Mouse (Mus musculus) lung, embryonic 16.5 days (tissue): ENCODE measurements around the gene Fads6. TPM values are rescaled to one million over a fixed set of nuclear protein-coding genes. Genes with fewer than 3 reads are reported as not detected.

Experiments
- ATAC-seq: fragments of 200-750 bp; cut with Nextera tagmentation; 2 replicates; pipeline ENCODE4 v1.8.0; 2017; ENCODE audit warnings: low read depth, mild to moderate bottlenecking, moderate library complexity
- H3K27ac ChIP-seq: fragments of 300-500 bp; sonication (generic); 2 replicates; pipeline ENCODE4 v1.5.1; 2014; ENCODE audit warnings: mild to moderate bottlenecking, control low read depth, low read length
- H3K27me3 ChIP-seq: fragments of 300-500 bp; sonication (generic); 2 replicates; pipeline ENCODE4 v1.6.1; 2014; ENCODE audit warnings: low read depth, low read length, mixed read lengths; ENCODE audit not compliant: control insufficient read depth, insufficient read depth
- H3K36me3 ChIP-seq: fragments of 300-500 bp; sonication (generic); 2 replicates; pipeline ENCODE4 v1.6.1; 2014; ENCODE audit warnings: low read length; ENCODE audit not compliant: control insufficient read depth, insufficient read depth
- H3K4me1 ChIP-seq: fragments of 300-500 bp; sonication (generic); replicated peaks from 2 replicates; pipeline ENCODE4 v1.6.1; 2014; ENCODE audit warnings: low read length, mixed read lengths; ENCODE audit not compliant: control insufficient read depth, insufficient read depth
- H3K4me2 ChIP-seq: fragments of 300-500 bp; sonication (generic); 2 replicates; pipeline ENCODE4 v1.6.1; 2014; ENCODE audit warnings: low read depth, low read length, control low read depth
- H3K4me3 ChIP-seq: fragments of 300-500 bp; sonication (generic); 2 replicates; pipeline ENCODE4 v1.5.1; 2014; ENCODE audit warnings: mild to moderate bottlenecking, low read length, control low read depth
- H3K9ac ChIP-seq: fragments of 300-500 bp; sonication (generic); 2 replicates; pipeline ENCODE4 v1.6.1; 2014; ENCODE audit warnings: low read length, control low read depth
- H3K9me3 ChIP-seq: fragments of 300-500 bp; sonication (generic); 2 replicates; pipeline ENCODE4 v1.6.1; 2016; ENCODE audit warnings: low read length; ENCODE audit not compliant: control insufficient read depth
- WGBS: fragments of 180-500 bp; shearing (Covaris S2); extraction: QIAGEN DNeasy Blood & Tissue Kit; methylation state at CpG from one replicate; pipeline ENCODE4 v1.1.7; 2014; 5-methylcytosine and 5-hydroxymethylcytosine counted together
- polyA plus RNA-seq: library from polyadenylated mRNA; unstranded; fragments of >200 nt; fragmentation: Nextera tagmentation; extraction: Ambion mirVana; gene quantifications from 2 replicates; pipeline ENCODE4 v1.2.1, GENCODE M21; 2015

Gene Fads6
- polyA plus RNA-seq, 1 experiment from 2014 or later = 0.30 TPM

DNA sequence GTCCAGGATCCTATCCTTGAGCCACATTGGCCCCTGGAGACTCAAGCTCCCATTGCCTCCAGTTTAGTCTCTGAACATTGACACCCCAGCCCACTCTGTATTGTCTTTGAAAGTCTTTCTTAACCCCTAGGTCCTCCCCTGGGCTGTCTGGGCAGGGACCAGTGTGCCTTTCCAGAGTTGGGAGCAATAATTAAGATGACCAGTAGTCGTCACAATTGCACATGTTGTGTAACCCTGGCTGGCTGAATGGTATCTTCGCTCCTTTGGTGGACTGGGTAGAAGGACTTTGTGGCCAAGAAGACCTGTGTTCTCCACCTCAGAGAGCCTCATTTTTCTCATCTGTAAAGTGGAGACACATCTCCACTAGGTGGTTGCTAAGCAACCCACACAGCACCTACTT, 16.8 kb upstream of the Fads6 start:
- Histone ChIP-seq H3K4me1 (no peaks in the 10 kb centered on the region), H3K9me3 (no peaks in the 10 kb centered on the region), H3K27me3 (peaks cover 62% of the 10 kb centered on the region), H3K27ac (no peak overlapping the region), H3K4me2 (no peak overlapping the region), H3K9ac (no peak overlapping the region), H3K4me3 (no peak overlapping the region), H3K36me3 (no peaks in the 10 kb centered on the region)
- WGBS = 41% methylated on average over 2 of the region's 2 CpGs
- no peak for ATAC-seq

DNA sequence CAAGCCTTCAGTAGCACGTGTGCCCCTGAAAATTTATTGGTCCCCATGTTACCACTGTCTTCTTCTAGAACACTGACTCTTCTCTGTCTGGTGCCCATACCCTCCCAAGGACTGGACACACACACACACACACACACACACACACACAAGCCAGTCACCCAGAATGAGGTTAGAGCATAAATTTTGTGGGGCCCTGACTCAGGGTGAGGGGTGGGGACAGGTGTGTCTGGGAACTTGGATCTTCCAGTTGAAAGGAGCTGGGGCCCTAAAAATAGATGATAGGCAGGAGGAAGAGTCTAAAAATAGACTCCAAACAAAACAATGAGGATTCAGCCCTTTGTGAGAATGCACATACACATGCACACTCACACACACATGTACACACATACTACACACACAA, 11.3 kb upstream of the Fads6 start:
- no peak overlapping the region for H3K9ac ChIP-seq
- 75% methylated on average over 1 of the region's 1 CpGs for WGBS
- no peaks in the 10 kb centered on the region for H3K4me1 ChIP-seq
- H3K27ac ChIP-seq = no peak overlapping the region
- no peak overlapping the region for H3K4me2 ChIP-seq
- no peaks in the 10 kb centered on the region for H3K36me3 ChIP-seq
- H3K4me3 ChIP-seq = no peak overlapping the region
- no peaks in the 10 kb centered on the region for H3K9me3 ChIP-seq
- H3K27me3 ChIP-seq = peaks cover 11% of the 10 kb centered on the region
- ATAC-seq = no peak

DNA sequence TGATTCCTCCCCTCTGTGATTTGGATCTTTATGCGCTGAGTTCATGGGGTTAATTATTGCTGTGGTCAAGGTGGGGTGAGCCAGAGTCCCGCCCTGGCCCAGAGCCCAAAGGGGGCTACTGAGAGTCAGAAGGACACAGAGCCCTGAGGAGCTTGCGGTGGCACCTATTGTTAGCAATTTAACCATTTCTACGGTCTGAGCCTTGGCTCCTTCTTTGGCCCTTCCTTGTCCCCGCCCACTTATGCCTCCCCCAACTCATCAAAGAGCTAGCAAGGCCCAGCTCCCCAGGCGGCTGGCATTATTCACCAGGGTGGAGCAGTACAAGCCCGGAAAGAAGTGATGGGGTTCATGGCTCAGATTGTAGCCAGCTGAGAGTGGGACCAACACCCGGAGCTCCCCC, 9.4 kb upstream of the Fads6 start, which contains the start of gene Otop2:
Otop2 (plus strand) TSS at position 301 of the 400 bp plus-strand sequence.
- ATAC-seq = no peak

DNA sequence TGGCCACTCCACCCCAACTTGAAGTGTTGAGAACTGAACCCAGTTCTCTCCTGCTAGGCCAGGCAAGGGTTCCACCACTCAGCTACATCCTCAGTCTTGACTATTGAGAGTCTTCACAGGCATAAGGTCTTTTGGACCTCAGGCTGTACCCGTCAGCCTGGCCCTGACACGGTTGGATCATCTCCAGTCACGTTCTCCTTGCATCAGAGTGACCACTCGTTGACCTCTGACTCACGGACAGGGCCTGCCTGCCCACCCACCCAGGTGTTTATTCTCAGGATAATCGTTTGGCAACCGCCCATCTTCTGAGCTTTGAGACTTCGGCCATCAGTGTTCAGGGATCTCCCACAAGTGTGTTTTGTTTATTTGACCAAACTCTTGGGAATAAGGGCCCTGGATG, 5.7 kb upstream of the Fads6 start:
- WGBS = 17% methylated on average over 8 of the region's 8 CpGs
- ATAC-seq = peak; percentile 34; the same call in 1 of the 2 replicates
- Histone ChIP-seq H3K9me3 (no peaks in the 10 kb centered on the region), H3K27ac (no peak overlapping the region), H3K36me3 (no peaks in the 10 kb centered on the region), H3K4me1 (no peaks in the 10 kb centered on the region), H3K9ac (no peak overlapping the region), H3K27me3 (peaks cover 10% of the 10 kb centered on the region), H3K4me2 (no peak overlapping the region), H3K4me3 (no peak overlapping the region)

More for the DNA sequence above, 9.4 kb upstream of the Fads6 start, which contains the start of gene Otop2:
- H3K9ac ChIP-seq = no peak within 1 kb of the TSS
- no peak within 1 kb of the TSS for H3K4me3 ChIP-seq
- H3K4me2 ChIP-seq = no peak within 1 kb of the TSS
- WGBS = 30% methylated on average over 8 of the region's 8 CpGs
- H3K4me1 ChIP-seq = no peaks in the 10 kb centered on the region
- H3K9me3 ChIP-seq = no peaks in the 10 kb centered on the region
- H3K27me3 ChIP-seq = no peaks in the 10 kb centered on the region; the same call in 1 of the 2 replicates
- no peak within 1 kb of the TSS for H3K27ac ChIP-seq
- no peaks in the 10 kb centered on the region for H3K36me3 ChIP-seq

DNA sequence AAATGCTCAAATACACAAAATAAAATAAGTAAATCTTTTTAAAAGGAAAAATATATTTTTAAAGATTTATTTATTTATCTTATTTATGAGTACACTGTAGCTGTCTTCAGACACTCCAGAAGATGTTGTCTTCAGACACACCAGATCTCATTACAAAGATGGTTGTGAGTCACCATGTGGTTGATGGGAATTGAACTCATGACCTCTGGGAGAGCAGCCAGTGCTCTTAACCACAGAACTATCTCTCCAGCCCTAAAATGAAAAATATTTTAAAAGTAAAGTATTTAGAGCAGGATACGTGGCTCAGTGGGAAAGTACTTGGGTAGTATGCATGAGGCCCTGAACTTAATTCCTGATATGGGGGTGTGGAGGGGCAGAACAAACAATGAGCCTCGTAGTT, 3.9 kb upstream of the Fads6 start:
- no peaks in the 10 kb centered on the region for H3K9me3 ChIP-seq
- ATAC-seq = no peak
- H3K27ac ChIP-seq = no peak overlapping the region
- peaks cover 3% of the 10 kb centered on the region; the same call in 1 of the 2 replicates for H3K4me1 ChIP-seq
- H3K4me3 ChIP-seq = no peak overlapping the region
- H3K36me3 ChIP-seq = no peaks in the 10 kb centered on the region
- H3K4me2 ChIP-seq = no peak overlapping the region
- H3K27me3 ChIP-seq = peaks cover 27% of the 10 kb centered on the region
- WGBS = 72% methylated on average over 2 of the region's 2 CpGs
- H3K9ac ChIP-seq = no peak overlapping the region

DNA sequence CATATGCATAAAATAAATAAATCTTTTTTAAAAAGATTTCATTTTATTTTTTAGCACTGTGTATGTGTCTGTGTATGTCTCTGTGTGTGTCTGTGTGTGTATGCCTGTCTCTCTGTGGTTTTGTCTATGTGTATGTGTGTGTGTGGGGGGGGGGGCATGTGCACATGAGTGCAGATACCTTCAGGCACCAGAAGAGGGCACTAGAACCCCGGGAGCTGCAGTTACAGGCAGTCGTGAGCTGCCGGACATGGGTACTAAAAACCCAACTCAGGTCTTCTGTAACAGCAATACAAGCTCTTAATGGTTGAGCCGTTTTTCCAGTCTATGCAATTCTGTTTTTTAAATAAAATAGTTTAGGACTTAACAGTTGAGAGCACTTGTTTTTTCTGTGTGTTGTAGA, 3.3 kb upstream of the Fads6 start:
- peaks cover 3% of the 10 kb centered on the region; the same call in 1 of the 2 replicates for H3K4me1 ChIP-seq
- no peak for ATAC-seq
- no peaks in the 10 kb centered on the region for H3K36me3 ChIP-seq
- peaks cover 28% of the 10 kb centered on the region for H3K27me3 ChIP-seq
- no peak overlapping the region for H3K4me3 ChIP-seq
- H3K9me3 ChIP-seq = no peaks in the 10 kb centered on the region
- WGBS = 84% methylated on average over 4 of the region's 4 CpGs
- no peak overlapping the region for H3K9ac ChIP-seq
- H3K4me2 ChIP-seq = no peak overlapping the region
- H3K27ac ChIP-seq = no peak overlapping the region

DNA sequence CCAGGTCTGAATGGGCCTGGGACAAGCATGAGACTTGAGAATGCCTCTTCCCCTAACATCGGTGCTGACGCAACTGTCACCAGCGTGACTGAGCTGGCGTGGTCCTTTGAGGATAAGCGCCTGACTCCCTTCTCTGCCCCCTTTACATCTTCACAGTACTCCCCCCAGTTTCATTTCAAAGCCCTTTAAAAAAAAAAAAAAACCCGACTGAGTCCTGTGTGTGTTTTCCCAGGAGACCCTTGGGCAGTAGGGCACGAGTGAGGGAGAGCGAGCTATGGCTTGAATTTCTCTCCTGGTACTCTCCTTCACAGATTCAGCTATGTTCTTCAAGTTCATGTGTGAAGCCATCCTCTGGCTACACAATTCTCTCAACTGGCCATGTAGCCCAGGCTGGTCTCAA, 697 bp upstream of the Fads6 start:
- Histone ChIP-seq H3K4me1 (peaks cover 3% of the 10 kb centered on the region; the same call in 1 of the 2 replicates), H3K9me3 (no peaks in the 10 kb centered on the region), H3K9ac (no peak overlapping the region), H3K4me2 (no peak overlapping the region), H3K27ac (no peak overlapping the region), H3K4me3 (no peak overlapping the region; the same call in 1 of the 2 replicates), H3K27me3 (peaks cover 28% of the 10 kb centered on the region), H3K36me3 (no peaks in the 10 kb centered on the region)
- WGBS = 67% methylated on average over 8 of the region's 8 CpGs
- no peak for ATAC-seq

DNA sequence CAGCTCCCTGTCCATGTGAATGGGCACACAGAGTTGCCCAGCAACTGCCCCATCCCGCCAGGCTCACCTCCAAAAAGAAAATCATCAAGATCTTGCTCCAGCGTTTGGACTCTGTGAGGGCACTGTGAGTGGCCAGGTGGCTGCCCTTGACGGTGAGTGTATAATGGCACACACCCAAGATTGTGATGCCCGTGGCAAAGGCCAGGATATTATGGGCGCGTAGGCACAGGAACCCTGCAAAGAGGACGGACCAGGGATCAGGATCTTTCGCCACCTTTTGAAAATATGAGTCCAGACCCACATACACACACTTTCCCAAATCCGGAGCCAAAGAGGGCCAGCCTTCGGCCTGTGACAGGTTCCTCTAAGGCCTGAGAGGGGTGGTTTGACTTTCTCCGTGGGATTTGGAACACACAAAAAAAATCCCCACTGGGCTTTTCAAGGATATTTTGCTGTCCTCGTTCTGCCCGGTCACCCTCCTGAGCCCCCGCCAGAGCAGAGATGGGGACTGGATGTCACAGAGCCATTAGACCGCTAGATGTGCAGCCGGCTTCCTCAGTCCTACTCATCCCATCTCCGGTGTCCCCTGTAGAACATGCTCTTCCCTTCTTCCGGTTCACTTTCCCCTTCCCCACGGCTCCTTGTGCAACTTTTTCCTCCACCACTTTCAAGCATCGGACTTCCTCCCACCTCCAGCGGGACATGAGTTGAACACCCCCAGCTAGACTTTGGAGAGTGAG, 822 bp downstream of the Fads6 start:
- Histone ChIP-seq H3K4me1 (peaks cover 10% of the 10 kb centered on the region), H3K4me3 (peak overlapping the region; percentile 49), H3K27ac (no peak overlapping the region), H3K4me2 (peak overlapping the region; percentile 71), H3K9ac (peak overlapping the region; percentile 58), H3K9me3 (no peaks in the 10 kb centered on the region), H3K27me3 (peaks cover 28% of the 10 kb centered on the region), H3K36me3 (no peaks in the 10 kb centered on the region)
- 49% methylated on average over 21 of the region's 21 CpGs for WGBS
- ATAC-seq = no peak

DNA sequence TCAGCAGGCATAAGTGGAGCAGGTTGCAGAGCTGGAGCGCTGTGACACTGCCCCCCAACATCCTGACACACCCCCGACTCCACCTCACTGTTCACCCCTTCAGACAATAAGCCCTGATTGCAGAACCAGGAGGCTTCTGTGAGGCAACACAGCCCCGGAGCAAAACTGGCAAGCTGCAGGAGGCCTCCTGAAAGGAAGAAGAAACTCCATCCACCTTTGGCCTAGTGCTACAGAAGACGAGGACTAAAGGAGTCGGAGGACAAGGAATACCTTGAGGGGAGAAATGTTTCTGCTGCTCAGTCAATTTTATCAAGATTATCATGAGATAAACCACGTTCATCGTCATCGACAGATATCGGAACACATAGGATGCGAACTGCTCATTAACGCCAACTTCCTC, 1.5 kb downstream of the Fads6 start:
- 79% methylated on average over 11 of the region's 11 CpGs for WGBS
- H3K4me3 ChIP-seq = no peak overlapping the region
- peaks cover 10% of the 10 kb centered on the region for H3K4me1 ChIP-seq
- H3K27ac ChIP-seq = no peak overlapping the region
- no peaks in the 10 kb centered on the region for H3K9me3 ChIP-seq
- H3K36me3 ChIP-seq = no peaks in the 10 kb centered on the region
- no peak overlapping the region for H3K4me2 ChIP-seq
- no peak for ATAC-seq
- H3K27me3 ChIP-seq = peaks cover 28% of the 10 kb centered on the region
- no peak overlapping the region for H3K9ac ChIP-seq
